Mouse (Mus musculus): ENCODE results near the gene Atp10a. TPM values are rescaled to one million over a fixed set of nuclear protein-coding genes. Genes with fewer than 3 reads are reported as not detected.

Gene Atp10a
- polyA plus RNA-seq, 1 experiment from 2014 or later = 1.1 TPM

DNA sequence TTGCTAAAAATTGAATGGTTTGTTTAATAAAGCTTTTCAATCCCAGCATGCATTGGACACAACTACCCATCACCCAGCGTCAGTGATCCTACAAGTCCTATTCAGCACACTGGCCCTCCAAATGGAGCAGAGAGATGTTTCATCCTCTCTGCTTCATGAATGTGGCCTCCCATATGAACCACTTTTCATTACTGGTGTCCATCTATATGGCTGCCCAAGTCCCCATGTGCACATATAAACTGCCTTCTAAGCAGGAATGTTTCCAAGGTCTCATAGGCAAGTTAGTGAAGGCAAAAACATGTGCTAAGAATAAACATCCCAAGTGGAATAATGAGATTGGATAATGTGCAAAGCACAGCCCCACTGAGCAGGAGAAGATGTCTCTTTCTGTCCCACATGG, 217.7 kb downstream of the Atp10a start:
- no peak overlapping the region for H3K9ac ChIP-seq
- H3K4me1 ChIP-seq (replicated peaks) = no peaks in the 10 kb centered on the region
- H3K4me3 ChIP-seq = no peak overlapping the region
- no peaks in the 10 kb centered on the region for H3K9me3 ChIP-seq
- H3K27me3 ChIP-seq = no peaks in the 10 kb centered on the region
- 88% methylated on average over 1 of the region's 1 CpGs for WGBS
- no peak overlapping the region for H3K4me2 ChIP-seq
- no peak overlapping the region for H3K27ac ChIP-seq (replicated peaks)
- H3K36me3 ChIP-seq = no peaks in the 10 kb centered on the region
- no peak for ATAC-seq (ENCODE audit: low FRiP score, low read depth)

Measured in hindbrain, embryonic 15.5 days (tissue).